Mouse (Mus musculus) splenic B cell, adult 2 months (primary cell): ENCODE data around the gene Ndufv2.
"Not testable (repeated sequence)": the region's sequence is repeated elsewhere in the genome, so short reads cannot be mapped to it uniquely, and the experiment has no call there.

ENCODE experiments used
- DNase-seq: peaks from one replicate; pipeline ENCODE4 v3.0.0-alpha.2; 2011; ENCODE audit warnings: low read depth, low spot score
- H3K27me3 ChIP-seq: 2 replicates; pipeline ENCODE4 v1.6.1; 2012; ENCODE audit warnings: mild to moderate bottlenecking, low read length, moderate library complexity, mixed read lengths; ENCODE audit not compliant: control insufficient read depth, poor library complexity, insufficient read depth, severe bottlenecking
- H3K36me3 ChIP-seq: 2 replicates; pipeline ENCODE4 v1.6.1; 2012; ENCODE audit warnings: mild to moderate bottlenecking, low read length, moderate library complexity, mixed read lengths; ENCODE audit not compliant: control insufficient read depth, poor library complexity, insufficient read depth, severe bottlenecking

Gene Ndufv2

DNA sequence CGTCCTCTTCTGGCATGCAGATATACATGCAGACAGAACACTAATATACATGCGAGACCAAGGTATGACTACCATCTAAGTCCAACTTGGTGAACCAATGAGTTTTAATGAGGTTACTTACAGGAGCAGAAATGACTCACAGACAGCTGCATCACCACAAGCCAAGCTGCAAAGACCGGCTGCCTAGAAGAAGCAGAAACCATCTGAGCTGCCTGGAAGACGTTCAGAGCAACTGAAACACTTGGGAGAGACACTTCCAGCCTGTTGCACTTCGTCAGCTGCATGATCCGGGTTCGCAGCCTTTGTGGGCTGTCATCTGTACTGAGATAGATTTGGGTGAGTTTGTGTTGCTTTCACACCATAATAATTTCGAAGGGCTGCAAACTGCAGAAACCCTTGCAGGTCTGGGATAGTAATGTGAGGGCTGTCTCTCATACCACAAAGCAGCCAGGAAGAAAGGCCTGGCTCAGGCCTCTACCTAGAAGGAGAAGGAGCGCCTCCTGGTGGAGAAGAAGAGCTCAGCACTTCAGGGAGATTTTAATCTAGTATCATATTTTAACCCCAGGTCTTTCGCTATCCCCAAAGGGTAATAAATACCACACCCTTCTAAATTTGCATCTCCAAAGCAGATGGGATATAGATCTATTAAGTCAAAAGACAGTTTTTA lies 5.4 kb upstream of the Ndufv2 start:
- H3K27me3 ChIP-seq, result no peaks in the 10 kb centered on the region
- H3K36me3 ChIP-seq, result no peaks in the 10 kb centered on the region
- DNase-seq, result peak; percentile 83

DNA sequence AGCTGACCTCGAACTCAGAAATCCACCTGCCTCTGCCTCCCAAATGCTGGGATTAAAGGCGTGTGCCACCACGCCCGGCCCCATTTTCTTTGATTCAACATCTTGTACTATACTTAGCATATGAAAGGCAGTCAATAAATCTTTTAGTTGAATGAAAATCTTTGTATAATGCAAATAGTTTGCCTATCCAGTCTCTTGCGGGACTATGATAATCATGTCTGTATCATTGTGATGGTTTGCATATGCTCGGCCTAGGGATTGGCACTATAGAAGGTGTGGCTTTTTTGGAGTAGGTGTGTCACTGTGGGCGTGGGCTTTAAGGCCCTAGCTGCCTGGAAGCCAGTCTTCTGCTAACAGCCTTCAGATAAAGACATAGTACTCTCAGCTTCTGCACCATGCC lies 2.7 kb upstream of the Ndufv2 start:
- DNase-seq, result no peak
- no peaks in the 10 kb centered on the region for H3K36me3 ChIP-seq
- H3K27me3 ChIP-seq, result no peaks in the 10 kb centered on the region

GRCm38 (mm10) chr17:66100566-66101379 lies 586 bp downstream of the Ndufv2 start:
- Histone ChIP-seq H3K27me3 (no peaks in the 10 kb centered on the region), H3K36me3 (no peaks in the 10 kb centered on the region)
- peak; percentile 16 for DNase-seq

GRCm38 (mm10) chr17:66092664-66093063 lies 8.7 kb downstream of the Ndufv2 start:
- no peaks in the 10 kb centered on the region for H3K27me3 ChIP-seq
- no peak for DNase-seq
- peaks cover 2% of the 10 kb centered on the region; the same call in 1 of the 2 replicates for H3K36me3 ChIP-seq

DNA sequence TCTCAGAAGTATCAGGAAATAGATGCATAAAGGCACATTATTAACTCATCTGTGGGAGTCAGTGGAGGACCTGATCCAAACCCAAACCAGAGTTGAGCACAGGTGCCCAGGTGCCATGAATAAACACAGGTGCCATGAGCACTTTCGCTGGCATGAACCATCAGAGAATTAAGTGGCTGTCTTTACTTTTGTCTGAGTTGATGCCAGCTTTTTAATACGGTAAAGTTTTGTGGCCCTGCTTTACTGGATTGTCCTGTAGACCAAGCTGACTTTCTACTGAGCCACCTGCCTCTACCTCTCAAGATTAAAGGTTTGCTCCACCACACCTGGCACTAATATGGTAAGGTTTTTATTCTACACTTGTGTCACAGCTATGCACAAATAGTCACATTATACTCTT lies 9.3 kb downstream of the Ndufv2 start:
- no peak for DNase-seq
- peaks cover 2% of the 10 kb centered on the region; the same call in 1 of the 2 replicates for H3K36me3 ChIP-seq
- no peaks in the 10 kb centered on the region for H3K27me3 ChIP-seq

DNA sequence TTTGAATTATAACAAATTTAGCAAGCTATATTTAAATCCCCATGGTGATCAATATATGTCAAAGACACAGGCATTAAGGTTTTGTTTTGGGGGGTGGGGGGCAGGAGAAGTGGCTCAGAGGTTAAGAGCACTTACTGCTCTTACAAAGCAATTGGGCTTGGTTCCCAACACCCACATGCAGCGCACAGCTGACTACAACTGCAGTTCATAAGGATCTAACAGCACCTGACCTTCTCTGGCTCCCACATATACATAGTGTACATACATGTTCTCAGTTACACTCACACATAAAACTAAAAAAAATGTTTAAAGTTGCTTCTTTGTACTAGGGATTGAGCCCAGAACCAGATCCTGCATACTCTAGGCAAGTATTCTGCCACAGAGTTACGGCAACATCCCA lies 10.0 kb downstream of the Ndufv2 start:
- H3K27me3 ChIP-seq, result no peaks in the 10 kb centered on the region
- peaks cover 2% of the 10 kb centered on the region; the same call in 1 of the 2 replicates for H3K36me3 ChIP-seq
- no peak for DNase-seq

GRCm38 (mm10) chr17:66090251-66090650 lies 11.1 kb downstream of the Ndufv2 start:
- Histone ChIP-seq H3K36me3 (peaks cover 3% of the 10 kb centered on the region), H3K27me3 (no peaks in the 10 kb centered on the region)
- no peak for DNase-seq

GRCm38 (mm10) chr17:66085038-66085437 lies 16.3 kb downstream of the Ndufv2 start:
- Histone ChIP-seq H3K27me3 (no peaks in the 10 kb centered on the region), H3K36me3 (peaks cover 8% of the 10 kb centered on the region)
- DNase-seq, result no peak

GRCm38 (mm10) chr17:66084486-66084885 lies 16.9 kb downstream of the Ndufv2 start:
- no peaks in the 10 kb centered on the region for H3K27me3 ChIP-seq
- peaks cover 8% of the 10 kb centered on the region for H3K36me3 ChIP-seq
- no peak for DNase-seq

DNA sequence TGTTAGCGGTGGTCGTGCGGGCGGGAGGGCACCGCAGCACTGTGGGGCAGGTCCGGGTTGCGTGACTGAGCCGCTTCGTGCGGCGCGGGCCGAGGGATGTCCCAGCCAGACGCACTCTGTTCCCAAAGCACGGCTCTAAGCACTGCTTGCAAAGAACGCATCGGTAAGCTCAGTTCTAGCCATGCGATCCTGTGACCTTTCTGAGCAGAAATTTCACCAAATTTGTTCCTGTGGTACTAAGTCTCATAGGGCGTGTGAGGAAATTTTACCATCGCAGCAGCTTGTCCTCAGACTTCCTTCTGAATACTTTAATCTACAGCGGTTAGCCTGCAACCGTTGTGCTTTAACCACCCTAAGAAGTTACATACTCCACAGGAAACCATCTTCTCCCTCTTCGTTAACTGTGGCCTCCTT lies 23.9 kb downstream of the Ndufv2 start:
- DNase-seq, result no peak
- Histone ChIP-seq H3K27me3 (no peaks in the 10 kb centered on the region), H3K36me3 (peaks cover 5% of the 10 kb centered on the region; the same call in 1 of the 2 replicates)

DNA sequence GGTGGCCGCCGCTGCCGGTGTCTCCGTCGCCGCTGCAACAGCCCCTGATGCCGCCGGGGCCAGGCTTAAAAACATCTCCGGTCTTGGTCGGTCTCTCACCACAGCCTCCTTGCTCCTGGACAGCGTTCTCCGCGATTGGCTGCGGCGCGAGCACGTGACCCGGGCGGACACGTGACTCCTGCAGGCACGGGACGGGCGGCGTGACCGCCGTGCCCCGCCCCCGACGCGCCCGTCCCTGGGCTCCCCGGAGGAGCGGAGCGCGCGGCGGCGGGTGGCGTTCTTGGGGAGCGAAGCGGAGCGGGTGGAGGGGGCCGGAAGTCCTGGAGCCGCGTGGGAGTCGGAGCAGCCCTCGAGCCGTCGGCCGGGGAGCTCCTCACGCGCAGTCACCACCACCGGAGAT lies 24.4 kb downstream of the Ndufv2 start, which contains the start of gene Ankrd12:
TSS of gene Ankrd12 (minus strand) at position 156 of the 400 bp plus-strand sequence.
- DNase-seq, result peak; percentile 97
- no peaks in the 10 kb centered on the region for H3K27me3 ChIP-seq
- peaks cover 5% of the 10 kb centered on the region; the same call in 1 of the 2 replicates for H3K36me3 ChIP-seq

- Histone ChIP-seq H3K27me3 (no peaks in the 10 kb centered on the region), H3K36me3 (peaks cover 3% of the 10 kb centered on the region; the same call in 1 of the 2 replicates)
- peak; percentile 64 for DNase-seq
Observed at GRCm38 (mm10) chr17:66076174-66076927, 25.0 kb downstream of the Ndufv2 start.

DNA sequence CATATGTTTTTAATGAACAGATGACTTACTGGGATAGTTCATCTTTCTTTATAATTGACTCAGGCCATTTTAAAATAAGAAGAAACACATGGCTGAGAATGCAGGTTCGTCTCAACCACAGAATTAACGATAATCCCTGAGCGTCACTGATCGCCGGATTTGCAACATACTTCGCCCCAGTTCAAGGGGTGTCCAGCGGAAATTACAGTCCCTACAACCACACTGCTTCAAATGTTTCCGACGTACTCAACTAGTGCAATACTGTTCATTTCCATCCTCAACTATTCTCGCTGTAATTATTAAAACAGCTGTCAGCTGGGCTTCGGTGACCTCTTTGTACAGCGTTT lies 25.6 kb downstream of the Ndufv2 start:
- no peaks in the 10 kb centered on the region for H3K27me3 ChIP-seq
- DNase-seq, result peak; percentile 58
- H3K36me3 ChIP-seq, result peaks cover 2% of the 10 kb centered on the region; the same call in 1 of the 2 replicates

- Histone ChIP-seq H3K36me3 (no peaks in the 10 kb centered on the region), H3K27me3 (no peaks in the 10 kb centered on the region)
- DNase-seq, result no peak
Observed at GRCm38 (mm10) chr17:66073971-66074370, 27.4 kb downstream of the Ndufv2 start.

- DNase-seq, H3K36me3 ChIP-seq, H3K27me3 ChIP-seq: not testable (repeated sequence)
Observed at GRCm38 (mm10) chr17:66069036-66069435, 32.3 kb downstream of the Ndufv2 start.
